Mouse (Mus musculus) olfactory bulb, adult 2 months (tissue): Measurements from ENCODE around the gene Tmem123. TPM values are rescaled to one million over a fixed set of nuclear protein-coding genes. Genes with fewer than 3 reads are reported as not detected.

Experiments used
- H3K27ac ChIP-seq: fragments of 200-500 bp; 2 replicates; pipeline ENCODE4 v1.5.1; 2012; ENCODE audit warnings: low read depth, low read length; ENCODE audit not compliant: insufficient read depth
- H3K4me1 ChIP-seq: fragments of 200-500 bp; 2 replicates; pipeline ENCODE4 v1.6.1; 2012; ENCODE audit warnings: low read length; ENCODE audit not compliant: control insufficient read depth, insufficient read depth
- H3K4me3 ChIP-seq: fragments of 200-500 bp; 2 replicates; pipeline ENCODE4 v1.5.1; 2012; ENCODE audit warnings: mild to moderate bottlenecking, low read depth, low read length, moderate library complexity; ENCODE audit not compliant: insufficient read depth
- CTCF ChIP-seq: fragments of 200-500 bp; IDR thresholded peaks from 2 replicates; pipeline ENCODE4 v1.5.1; 2012; ENCODE audit warnings: low read depth, mild to moderate bottlenecking, low read length, moderate library complexity; ENCODE audit not compliant: insufficient read depth
- POLR2A ChIP-seq: fragments of 200-500 bp; IDR thresholded peaks from 2 replicates; pipeline ENCODE4 v1.6.1; 2012; ENCODE audit warnings: mild to moderate bottlenecking, low read depth, low read length, moderate library complexity; ENCODE audit not compliant: insufficient read depth
- WGBS: fragments of 180-500 bp; shearing (Covaris S2); methylation state at CpG from one replicate; pipeline ENCODE4 v1.1.7; 2018; 5-methylcytosine and 5-hydroxymethylcytosine counted together
- polyA plus RNA-seq: library from polyadenylated mRNA; stranded (reverse); fragments of >200 nt; gene quantifications from 2 replicates; pipeline ENCODE4 v1.2.4, GENCODE M21; 2012; ENCODE audit warnings: low replicate concordance; ENCODE audit not compliant: missing spikeins, insufficient read depth, insufficient read length

Tmem123 gene
- polyA plus RNA-seq, 1 experiment = not detected

DNA sequence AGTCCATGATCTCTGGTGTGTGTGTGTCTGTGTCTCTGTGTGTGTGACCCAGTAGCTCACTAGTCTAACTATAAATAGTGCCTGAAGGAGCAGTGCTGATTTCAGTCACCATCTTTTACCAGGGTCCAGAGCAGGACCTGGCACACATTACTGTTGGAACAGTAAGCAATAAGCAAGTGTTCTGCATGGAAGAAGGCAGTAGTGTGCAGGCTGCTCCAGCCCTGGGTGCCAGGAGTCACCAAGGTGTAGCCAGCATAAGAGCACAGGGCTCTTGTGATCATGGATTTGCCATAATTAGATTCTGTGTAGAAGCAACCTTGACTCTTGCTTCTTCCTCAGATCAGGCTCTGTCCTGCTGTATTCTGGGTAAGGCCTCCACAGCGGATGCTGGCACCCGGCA lies 8.5 kb downstream of the Tmem123 start:
- Histone ChIP-seq H3K4me3 (no peak overlapping the region), H3K4me1 (peaks cover 14% of the 10 kb centered on the region), H3K27ac (no peak overlapping the region)
- TF ChIP-seq POLR2A (no peak), CTCF (no peak)
- WGBS = 89% methylated on average over 2 of the region's 2 CpGs

DNA sequence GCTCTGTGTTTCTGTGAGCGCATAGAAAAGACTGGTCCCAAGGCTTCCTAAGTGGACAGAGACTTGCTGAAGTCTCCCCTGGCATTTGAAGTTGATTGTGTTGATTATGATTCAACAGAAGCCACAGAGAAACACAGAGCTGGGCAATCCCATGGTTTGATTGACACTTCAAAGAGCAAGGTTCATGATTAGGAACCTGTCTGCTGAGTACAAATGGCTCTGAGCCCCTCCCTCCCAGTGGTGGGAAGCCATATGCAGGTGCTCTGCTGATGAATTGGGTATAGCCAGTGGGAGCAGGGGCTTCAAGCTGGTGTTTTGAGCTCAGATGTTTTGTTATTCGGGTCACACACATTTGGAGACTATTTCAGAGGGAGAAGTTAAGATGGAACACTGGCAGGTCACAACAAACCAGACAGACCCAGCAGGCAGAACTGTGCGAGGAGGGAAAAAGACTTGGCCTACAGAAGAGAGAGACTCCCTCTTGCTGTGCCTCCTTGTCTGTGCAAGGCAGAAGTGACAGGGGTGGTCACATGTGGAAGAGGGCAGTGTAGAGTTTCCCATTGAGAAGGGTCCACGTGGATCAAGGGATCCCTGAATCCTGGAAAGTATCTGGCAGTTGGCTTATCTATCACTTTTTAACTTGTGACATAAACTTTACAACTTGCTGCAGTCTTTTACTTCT lies 9.1 kb downstream of the Tmem123 start:
- Histone ChIP-seq H3K4me3 (no peak overlapping the region), H3K4me1 (peaks cover 8% of the 10 kb centered on the region), H3K27ac (no peak overlapping the region)
- TF ChIP-seq POLR2A (no peak), CTCF (no peak)
- 76% methylated on average over 4 of the region's 4 CpGs for WGBS

DNA sequence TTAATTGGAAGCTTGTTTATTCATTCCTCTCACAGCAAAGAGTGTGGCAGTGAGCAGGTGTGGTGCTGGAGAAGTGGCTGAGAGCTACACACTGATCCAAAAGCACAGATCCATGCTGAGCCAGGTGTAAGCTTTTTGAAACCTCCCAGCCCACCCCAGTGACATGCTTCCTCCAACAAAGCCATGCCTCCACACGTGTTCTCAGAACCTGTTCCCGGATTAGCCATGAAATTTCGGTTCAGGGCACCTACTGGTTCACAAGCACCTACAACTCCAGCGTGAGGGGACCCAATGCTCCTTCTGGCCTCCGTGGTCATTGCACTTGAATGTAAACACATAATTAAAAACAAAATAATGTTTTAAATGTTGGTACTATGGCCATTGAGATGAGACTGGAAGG lies 9.8 kb downstream of the Tmem123 start:
- WGBS = 95% methylated on average over 5 of the region's 5 CpGs
- no peak for TF ChIP-seq CTCF

DNA sequence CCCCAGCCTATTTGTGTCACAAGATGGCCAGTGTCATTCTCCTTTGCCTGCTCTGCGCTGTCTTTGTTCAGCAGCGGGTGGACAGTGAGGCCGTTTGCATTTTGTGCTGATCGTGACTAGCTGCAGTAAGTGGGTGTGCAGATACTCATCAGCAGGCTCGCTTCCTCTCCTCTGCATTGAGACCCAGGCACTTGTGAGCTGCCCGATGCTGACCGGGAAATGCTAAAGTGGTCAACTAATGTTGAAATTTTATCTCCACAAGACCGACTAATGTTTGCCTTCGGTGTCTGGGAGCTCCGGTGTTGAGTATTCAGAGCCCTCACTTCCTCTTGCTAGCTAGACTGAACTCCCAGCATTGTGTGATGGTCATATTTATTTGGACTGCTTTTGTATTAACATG lies 10.7 kb downstream of the Tmem123 start:
- 80% methylated on average over 10 of the region's 10 CpGs for WGBS
- H3K27ac ChIP-seq = no peak overlapping the region
- TF ChIP-seq POLR2A = no peak
- no peak for TF ChIP-seq CTCF
- H3K4me3 ChIP-seq = no peak overlapping the region
- peaks cover 8% of the 10 kb centered on the region for H3K4me1 ChIP-seq

More for the DNA sequence above, 9.8 kb downstream of the Tmem123 start:
- Histone ChIP-seq H3K27ac (no peak overlapping the region), H3K4me3 (no peak overlapping the region), H3K4me1 (peaks cover 8% of the 10 kb centered on the region)

DNA sequence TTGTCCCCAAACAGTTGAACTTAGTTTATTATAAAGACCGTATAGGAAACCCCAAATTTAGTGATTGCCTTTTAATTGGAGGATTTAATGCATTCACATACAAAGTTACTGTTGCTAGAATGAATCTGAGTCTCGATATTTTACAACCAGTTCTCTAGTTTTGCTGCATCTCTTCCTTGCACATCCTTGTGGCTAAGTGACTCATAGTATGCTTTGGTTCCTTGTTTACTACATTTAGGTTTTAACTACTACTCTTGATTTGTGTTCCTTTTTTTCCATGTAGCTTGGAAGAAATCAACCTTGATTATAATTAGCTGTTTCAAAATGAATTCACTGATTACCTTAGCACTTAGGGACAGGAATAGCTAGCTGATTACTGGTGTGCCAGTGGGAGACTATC lies 11.2 kb downstream of the Tmem123 start:
- WGBS = 51% methylated on average over 2 of the region's 2 CpGs
- TF ChIP-seq CTCF = no peak
- TF ChIP-seq POLR2A = no peak

DNA sequence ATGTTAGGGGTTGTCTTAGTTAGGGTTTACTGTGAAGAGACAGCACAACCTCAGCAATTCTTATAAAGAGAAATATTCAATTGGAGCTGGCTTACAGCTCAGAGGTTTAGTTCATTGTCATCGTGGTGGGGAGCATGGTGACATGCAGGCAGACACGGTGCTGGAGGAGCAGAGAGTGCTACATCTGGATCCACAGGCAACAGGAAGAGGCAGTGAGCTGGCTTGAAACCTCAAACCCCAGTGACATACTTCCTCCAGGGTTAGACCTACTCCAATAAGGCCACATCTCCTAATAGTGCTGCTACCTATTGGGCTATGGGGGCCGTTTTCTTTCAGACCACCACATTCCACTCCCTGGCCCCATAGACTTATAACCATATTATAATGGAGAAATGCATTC lies 12.1 kb downstream of the Tmem123 start:
- WGBS = 71% methylated on average over 3 of the region's 3 CpGs
- TF ChIP-seq POLR2A = no peak
- no peak for TF ChIP-seq CTCF
- Histone ChIP-seq H3K27ac (no peak overlapping the region), H3K4me1 (peaks cover 8% of the 10 kb centered on the region), H3K4me3 (no peak overlapping the region)

More for the DNA sequence above, 11.2 kb downstream of the Tmem123 start:
- Histone ChIP-seq H3K4me1 (peaks cover 8% of the 10 kb centered on the region), H3K4me3 (no peak overlapping the region), H3K27ac (no peak overlapping the region)

DNA sequence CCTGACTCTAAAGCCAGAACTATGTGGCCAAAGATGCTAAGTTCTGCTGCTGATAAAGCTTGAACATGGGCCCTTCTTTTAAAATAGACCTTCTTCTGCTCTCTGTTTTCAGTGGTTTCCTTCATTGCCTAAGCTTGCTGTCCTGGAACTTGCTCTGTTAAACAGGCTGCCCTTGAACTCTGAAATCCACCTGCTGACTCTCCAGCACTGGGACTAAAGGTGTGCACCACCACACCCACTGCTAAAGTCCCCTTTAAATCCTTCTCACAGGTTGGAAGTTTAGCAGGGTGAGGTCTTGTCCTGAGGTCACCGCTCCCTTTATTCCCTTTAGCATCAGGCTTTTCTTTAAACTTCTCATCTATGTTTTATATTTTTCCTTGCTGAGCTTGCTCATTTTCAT lies 13.1 kb downstream of the Tmem123 start:
- H3K4me1 ChIP-seq = peaks cover 8% of the 10 kb centered on the region
- no peak for TF ChIP-seq POLR2A
- TF ChIP-seq CTCF = no peak
- WGBS = 100% methylated on average over 1 of the region's 1 CpGs

DNA sequence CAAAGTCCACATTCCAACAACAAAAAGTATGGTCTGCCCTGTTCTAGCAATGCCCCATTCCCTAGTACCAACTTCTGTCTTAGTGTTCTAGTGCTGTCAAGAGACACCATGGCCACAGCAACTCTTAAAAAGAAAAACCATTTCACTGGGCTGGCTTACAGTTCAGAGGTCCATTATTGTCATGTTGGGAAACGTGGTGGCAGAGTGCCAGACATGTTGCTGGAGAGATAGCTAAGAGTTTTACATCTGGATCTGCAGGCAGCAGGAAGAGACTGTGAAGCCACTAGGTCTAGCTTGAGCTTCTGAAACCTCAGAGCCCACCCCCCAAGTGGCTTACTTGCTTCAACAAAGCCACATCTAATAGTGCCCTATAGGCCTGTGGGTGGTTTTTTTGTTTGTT lies 13.8 kb downstream of the Tmem123 start:
- no peak for TF ChIP-seq POLR2A
- no peak for TF ChIP-seq CTCF
- H3K4me1 ChIP-seq = peaks cover 8% of the 10 kb centered on the region
- WGBS = 96% methylated on average over 1 of the region's 1 CpGs

More for the DNA sequence above, 13.1 kb downstream of the Tmem123 start:
- no peak overlapping the region for H3K27ac ChIP-seq
- no peak overlapping the region for H3K4me3 ChIP-seq

DNA sequence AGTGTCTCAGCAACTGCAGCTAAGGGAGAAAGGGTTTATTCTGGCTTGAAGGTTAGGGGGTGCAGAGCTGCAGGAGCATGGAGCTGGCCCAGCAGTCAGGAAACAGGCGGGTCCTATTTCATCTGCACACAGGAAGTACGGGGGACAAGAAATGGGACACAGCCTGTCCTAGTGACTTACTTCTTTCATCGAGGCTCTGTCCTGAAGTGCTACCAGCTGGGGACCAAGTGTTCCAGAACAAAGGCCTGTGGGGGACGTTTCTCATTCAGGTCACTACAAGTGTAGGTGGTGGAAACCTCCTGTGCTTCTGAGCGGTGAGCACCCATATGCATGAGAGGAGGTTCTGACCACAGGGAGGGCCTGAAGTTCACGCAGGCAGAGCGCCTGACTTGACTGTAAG lies 14.9 kb downstream of the Tmem123 start:
- H3K4me1 ChIP-seq = peaks cover 6% of the 10 kb centered on the region
- TF ChIP-seq POLR2A (no peak), CTCF (no peak)
- no peak overlapping the region for H3K27ac ChIP-seq
- WGBS = 78% methylated on average over 7 of the region's 7 CpGs
- H3K4me3 ChIP-seq = no peak overlapping the region

More for the DNA sequence above, 13.8 kb downstream of the Tmem123 start:
- Histone ChIP-seq H3K4me3 (no peak overlapping the region), H3K27ac (no peak overlapping the region)
